Mouse (Mus musculus): ENCODE measurements around the gene Arl6ip6.

Gene Arl6ip6

DNA sequence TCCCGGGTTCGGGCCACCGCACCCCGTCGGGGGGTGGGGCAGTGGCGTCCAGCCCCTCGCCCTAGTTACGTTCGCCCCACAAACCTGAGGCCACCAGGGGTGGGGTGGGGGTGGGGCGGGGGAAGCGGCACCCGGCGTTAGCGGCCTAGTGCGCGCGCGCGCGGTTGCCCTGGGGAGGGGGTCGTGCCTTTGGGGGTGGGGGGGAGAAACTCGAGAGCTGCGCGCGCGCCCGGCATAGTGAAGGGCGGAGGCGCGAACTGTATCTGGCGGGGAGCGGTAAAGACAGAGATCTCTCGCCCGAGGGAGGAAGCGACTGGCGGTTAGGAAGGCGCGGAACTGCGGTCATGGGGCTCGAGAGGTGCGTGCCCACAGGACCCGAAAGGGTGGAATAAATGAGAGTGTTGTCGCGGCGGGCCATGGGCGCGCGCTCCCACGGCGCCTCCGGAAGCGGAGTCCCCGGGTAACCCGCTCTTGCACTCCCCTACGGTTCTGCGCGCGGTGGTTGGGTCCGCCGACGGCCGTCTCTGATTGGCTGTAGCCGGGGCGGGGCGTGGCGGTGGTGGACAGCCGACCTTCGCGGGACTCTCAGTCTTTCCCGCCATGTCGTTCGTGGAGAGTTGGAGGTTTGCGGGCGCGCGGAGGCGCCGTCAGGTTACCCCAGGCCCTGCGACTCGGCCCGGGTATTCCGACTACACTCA is at the start of gene Arl6ip6:
Gene Arl6ip6, plus strand, starts transcription at position 204 of the 698 bp plus-strand sequence.
- DNase-seq (ENCODE audit: extremely low spot score, low spot score): peak; percentile 99

DNA sequence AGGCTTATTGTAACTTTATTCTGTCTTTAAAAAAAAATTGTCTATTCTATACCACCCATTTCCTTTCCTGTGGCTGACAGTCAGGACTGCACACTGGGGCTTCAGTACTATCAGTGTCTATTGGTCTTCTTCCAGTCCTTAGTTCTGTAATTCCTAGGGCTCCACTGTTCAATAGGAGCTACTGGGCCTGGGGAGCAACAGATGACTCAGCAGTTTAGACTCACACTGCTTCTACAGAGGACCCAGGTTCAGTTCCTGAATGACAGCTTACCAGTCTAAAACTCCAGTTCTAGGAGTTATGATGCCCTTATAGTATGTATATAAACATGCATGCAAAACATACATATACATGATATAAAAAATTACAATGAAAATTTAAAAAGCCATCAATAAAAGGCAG is 44.7 kb upstream of the Arl6ip6 start:
- no peak for DNase-seq (ENCODE audit: extremely low spot score, low spot score)

GRCm38 (mm10) chr2:53173966-53174365 is 17.6 kb upstream of the Arl6ip6 start:
- no peak for DNase-seq (ENCODE audit: extremely low spot score, low spot score)

DNA sequence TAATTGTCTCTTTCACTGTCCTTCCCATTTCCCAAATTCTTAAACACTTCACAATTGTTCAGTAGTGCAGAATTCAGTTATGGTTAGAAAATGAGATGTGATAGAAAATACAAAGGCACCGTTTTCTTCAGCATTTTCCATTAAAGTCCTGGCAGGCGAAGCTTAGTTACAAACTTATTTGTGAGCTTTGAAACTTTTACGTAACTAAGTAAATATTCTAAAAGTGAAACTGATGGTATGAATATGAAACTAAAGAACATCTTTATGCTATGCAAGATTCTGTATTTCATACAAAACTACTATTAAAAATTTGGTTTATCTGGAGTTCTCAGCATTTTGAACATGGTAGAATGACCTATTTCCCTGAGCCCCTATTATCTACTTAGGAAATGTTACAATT is 12.6 kb upstream of the Arl6ip6 start:
- DNase-seq (ENCODE audit: extremely low spot score, low spot score): no peak

DNA sequence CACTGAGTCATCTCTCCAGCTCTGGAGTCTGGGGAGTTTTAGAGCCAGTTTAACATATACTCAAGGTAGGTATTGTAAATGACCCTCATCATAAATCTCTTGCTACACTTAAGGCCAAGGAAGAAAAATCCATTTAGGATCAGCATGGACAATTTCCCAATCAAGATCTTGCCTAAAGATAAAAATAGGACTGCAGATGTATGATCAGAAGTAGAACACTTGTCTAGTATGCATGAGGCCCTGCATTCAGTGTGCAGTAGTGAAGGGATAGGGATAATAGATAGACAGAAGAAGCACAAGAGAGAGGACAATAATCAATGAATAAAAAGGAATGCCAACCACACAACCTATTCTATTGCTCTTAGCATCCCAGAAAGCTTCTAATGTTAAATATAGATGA is 11.7 kb upstream of the Arl6ip6 start:
- DNase-seq (ENCODE audit: extremely low spot score, low spot score): no peak

DNA sequence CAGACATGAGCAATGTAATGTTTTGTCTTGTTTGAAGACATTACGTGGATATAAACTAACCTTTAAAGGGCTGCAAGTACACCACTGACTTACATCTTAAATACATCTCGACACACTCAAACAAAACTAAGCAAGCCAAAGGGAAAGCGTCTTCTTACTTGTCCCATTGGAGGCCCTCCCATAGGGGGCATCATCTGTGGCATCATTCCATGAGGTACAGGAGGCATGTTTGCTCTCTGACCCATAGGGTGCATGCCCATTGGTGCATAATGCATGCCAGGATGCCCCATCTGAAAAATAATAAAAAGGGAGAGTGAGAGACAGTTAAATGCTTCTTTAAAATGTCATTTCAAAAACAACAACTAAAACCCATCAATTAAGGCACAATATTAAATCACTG is 1.7 kb upstream of the Arl6ip6 start:
- DNase-seq (ENCODE audit: extremely low spot score, low spot score): no peak

DNA sequence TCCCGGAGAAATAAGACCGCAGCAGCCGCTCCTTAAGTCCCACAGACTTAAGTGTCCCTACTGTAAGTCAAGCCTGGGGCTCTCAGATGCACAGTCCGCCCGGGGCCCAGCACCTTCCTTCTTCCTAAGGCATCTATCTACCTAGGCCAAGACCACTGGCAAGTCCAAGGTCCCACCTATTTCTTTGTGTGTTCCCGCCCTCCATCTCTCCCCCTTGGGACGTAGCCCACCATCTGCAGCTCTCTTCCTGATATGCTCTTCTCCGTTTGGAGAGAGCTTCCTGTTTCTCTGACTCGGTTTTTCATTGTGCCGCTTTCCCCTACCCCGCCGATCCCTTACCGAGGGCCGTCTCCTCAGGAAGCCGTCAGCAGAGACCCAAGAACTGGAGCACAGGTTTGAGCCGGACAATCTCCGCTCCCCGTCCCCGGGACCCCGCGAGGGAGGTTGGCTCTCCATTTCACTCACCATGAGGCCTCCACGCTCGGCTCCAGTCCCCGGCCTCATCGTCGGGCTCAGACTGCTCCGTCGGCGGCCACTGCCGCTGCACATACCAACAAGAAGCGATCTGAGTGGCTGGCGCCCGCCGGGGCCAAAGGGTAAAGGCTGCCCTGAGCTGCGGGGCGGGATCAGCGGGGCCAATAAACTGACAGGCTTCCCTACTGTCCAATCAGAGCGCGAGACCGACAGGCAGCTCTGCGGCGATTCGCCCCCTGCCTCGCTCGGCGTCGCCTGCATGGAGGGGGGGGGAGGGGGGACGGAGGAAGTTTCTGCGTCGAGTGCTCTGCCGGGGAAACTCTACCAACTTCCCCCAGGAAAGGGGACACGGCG is 628 bp upstream of the Arl6ip6 start, which contains the start of gene Prpf40a:
Gene Prpf40a, minus strand, starts transcription at position 601 of the 828 bp plus-strand sequence.
- DNase-seq (ENCODE audit: extremely low spot score, low spot score): peak; percentile 100

GRCm38 (mm10) chr2:53192386-53192785 is 860 bp downstream of the Arl6ip6 start:
- DNase-seq (ENCODE audit: extremely low spot score, low spot score): no peak

DNA sequence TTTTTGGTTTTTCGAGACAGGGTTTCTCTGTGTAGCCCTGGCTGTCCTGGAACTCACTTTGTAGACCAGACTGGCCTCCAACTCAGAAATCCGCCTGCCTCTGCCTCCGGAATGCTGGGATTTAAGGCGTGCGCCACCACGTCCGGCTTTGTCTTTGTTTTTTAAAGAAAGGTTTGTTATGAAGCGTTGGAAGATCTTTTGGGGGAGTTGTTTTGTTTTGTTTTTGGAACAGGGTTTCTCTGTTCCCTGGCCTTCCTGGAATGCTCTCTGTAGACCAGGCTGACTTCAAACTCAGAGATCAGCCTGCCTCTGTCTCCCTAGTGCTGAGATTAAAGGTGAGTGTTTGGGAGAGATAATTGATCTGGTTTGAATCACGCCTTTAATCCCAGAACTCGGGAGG is 4.9 kb downstream of the Arl6ip6 start:
- no peak for DNase-seq (ENCODE audit: extremely low spot score, low spot score)

GRCm38 (mm10) chr2:53199203-53199602 is 7.7 kb downstream of the Arl6ip6 start:
- no peak for DNase-seq (ENCODE audit: extremely low spot score, low spot score)

- DNase-seq (ENCODE audit: extremely low spot score, low spot score): no peak
Measured at GRCm38 (mm10) chr2:53200164-53200885, 8.8 kb downstream of the Arl6ip6 start.

DNA sequence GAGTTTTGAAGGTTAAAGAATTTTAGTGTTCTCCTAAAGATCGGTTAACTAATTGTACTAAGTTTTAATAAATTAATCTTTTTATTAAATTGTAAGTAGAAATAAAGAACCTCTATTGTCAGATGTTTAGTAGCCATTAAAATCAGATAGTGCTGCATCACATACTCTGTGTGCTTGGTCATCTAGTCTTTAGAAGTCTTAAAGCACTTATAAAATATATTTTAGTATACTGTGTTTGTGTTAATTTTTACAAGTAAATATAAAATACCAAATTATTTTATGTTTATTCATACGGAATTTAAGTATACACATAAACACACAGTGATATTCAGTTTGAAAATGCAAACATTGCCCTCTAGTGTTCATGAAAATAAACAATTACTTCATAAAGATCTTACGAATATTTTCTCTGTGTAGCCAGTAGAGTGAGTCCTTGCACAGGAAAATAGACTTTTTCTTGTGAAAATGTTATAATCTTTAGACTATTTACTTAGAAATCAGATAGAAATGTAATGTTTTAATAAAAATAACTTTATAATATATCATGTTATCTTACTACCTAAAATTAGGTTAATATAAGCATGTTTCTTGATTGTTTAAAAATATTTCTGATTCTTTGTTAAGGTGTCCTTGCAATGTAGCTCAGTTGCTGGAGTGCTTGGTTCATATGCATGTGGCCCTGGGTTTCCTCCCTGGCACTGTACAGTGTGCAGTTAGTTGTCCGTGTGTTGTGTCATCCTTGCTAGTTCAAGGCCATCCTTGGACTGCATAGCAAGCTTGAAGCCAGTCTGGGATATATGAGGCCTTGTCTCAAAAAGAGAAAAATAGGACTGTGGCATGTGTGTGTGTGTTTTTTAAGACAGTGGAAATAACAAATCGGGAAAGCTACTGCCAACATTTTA is 13.1 kb downstream of the Arl6ip6 start:
- DNase-seq (ENCODE audit: extremely low spot score, low spot score): no peak

DNA sequence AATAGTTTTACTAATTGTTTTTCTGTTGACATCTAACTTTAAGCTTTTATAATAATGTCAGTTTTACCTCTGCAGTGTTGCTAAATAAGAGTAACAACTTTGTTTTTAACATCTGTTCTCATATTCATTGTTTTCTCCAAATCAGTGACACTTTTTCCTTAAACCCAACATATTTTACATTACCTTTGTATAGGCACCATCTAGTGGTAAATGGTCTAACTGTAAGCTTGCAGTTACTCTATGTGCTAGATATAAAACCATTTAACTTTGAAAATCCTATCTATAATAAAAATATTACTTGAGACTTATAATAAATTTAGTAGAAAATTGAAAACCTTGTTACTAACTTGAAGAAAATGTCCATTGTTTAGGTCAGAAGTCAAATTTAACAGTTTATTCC is 15.2 kb downstream of the Arl6ip6 start:
- no peak for DNase-seq (ENCODE audit: extremely low spot score, low spot score)

DNA sequence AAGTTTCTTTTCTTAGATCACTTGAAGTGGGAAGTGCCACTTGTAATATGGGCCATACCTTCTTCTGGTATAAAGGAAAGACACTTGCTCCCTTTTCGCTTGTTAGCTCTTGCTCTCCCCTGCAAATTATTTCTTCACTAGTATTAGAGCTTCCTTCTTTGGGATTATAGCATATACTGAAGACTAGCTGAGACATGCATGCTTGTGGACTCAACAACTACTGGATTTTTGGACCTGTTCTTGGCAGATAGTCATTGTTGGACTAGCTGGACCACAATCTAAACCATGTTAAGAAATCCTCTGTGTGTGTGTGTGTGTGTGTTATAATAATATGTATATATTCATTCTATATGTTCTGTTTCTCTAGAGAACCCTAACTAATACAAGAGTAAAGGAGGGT is 22.0 kb downstream of the Arl6ip6 start:
- no peak for DNase-seq (ENCODE audit: extremely low spot score, low spot score)

- no peak for DNase-seq (ENCODE audit: extremely low spot score, low spot score)
Measured at GRCm38 (mm10) chr2:53222242-53222641, 30.7 kb downstream of the Arl6ip6 start.

DNA sequence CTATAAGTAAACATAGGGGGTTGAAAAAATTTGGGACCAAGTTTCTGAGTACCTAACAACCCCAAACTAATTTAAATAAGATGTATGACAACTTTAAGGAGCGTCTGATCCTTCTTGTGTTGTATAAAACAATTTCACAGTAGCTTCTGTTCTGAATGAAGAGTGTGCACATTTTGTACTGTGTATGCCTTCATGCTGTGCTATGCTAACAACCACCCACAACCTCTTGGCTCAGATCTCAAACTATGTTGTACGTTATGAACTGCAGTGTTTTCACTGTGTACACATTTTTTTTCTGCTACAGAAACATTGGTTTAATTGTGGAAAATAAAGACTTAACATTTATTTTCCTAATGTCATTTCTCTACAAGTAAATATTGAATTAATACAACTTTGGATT is 65.5 kb downstream of the Arl6ip6 start:
- DNase-seq (ENCODE audit: extremely low spot score, low spot score): no peak

All from neural tube, embryonic 10.5 days (tissue).